Mouse (Mus musculus) liver (tissue): ENCODE measurements around the gene Cript.

Source experiments
- DNase-seq: peaks from one replicate; pipeline ENCODE4 v3.0.0-alpha.2; 2020; ENCODE audit warnings: mixed read lengths

The Cript gene

GRCm38 (mm10) chr17:87025269-87025949 is at the start of gene Cript, which contains the start of gene Pigf:
Gene Cript, plus strand, starts transcription at chr17:87025550.
Gene Pigf, minus strand, starts transcription at chr17:87025406.
- peak; percentile 98 for DNase-seq

GRCm38 (mm10) chr17:86976387-86976786 is 49.0 kb upstream of the Cript start:
- no peak for DNase-seq

- no peak for DNase-seq
Observed at GRCm38 (mm10) chr17:86978496-86978895, 46.9 kb upstream of the Cript start.

- DNase-seq: no peak
Observed at GRCm38 (mm10) chr17:86981205-86981604, 44.1 kb upstream of the Cript start.

- no peak for DNase-seq
Observed at GRCm38 (mm10) chr17:86981701-86982100, 43.6 kb upstream of the Cript start.

GRCm38 (mm10) chr17:86982497-86982896 is 42.9 kb upstream of the Cript start:
- no peak for DNase-seq

GRCm38 (mm10) chr17:86986449-86987138 is 38.8 kb upstream of the Cript start:
- no peak for DNase-seq

GRCm38 (mm10) chr17:86988161-86988560 is 37.2 kb upstream of the Cript start:
- DNase-seq: no peak

- DNase-seq: no peak
Observed at GRCm38 (mm10) chr17:86988601-86989184, 36.7 kb upstream of the Cript start.

GRCm38 (mm10) chr17:86991306-86991705 is 34.0 kb upstream of the Cript start:
- DNase-seq: no peak

GRCm38 (mm10) chr17:86997323-86997722 is 28.0 kb upstream of the Cript start:
- no peak for DNase-seq

GRCm38 (mm10) chr17:87008950-87009349 is 16.4 kb upstream of the Cript start:
- no peak for DNase-seq

GRCm38 (mm10) chr17:87011301-87012019 is 13.9 kb upstream of the Cript start:
- DNase-seq: no peak

GRCm38 (mm10) chr17:87019692-87020091 is 5.7 kb upstream of the Cript start:
- no peak for DNase-seq

- no peak for DNase-seq
Observed at GRCm38 (mm10) chr17:87024491-87025242, 683 bp upstream of the Cript start.

GRCm38 (mm10) chr17:87036141-87037073 is 11.1 kb downstream of the Cript start:
- peak; percentile 17 for DNase-seq

GRCm38 (mm10) chr17:87038496-87038895 is 13.1 kb downstream of the Cript start:
- no peak for DNase-seq

GRCm38 (mm10) chr17:87041739-87042138 is 16.4 kb downstream of the Cript start:
- DNase-seq: no peak

GRCm38 (mm10) chr17:87044364-87044763 is 19.0 kb downstream of the Cript start:
- DNase-seq: peak; percentile 90

GRCm38 (mm10) chr17:87044796-87045195 is 19.4 kb downstream of the Cript start:
- no peak for DNase-seq

GRCm38 (mm10) chr17:87049696-87050095 is 24.3 kb downstream of the Cript start:
- DNase-seq: no peak
